Mouse (Mus musculus): ENCODE results near the gene Palld. TPM values are rescaled to one million over a fixed set of nuclear protein-coding genes. Genes with fewer than 3 reads are reported as not detected.

Palld gene
- polyA plus RNA-seq, 1 experiment from 2014 or later, result 17.3 TPM

- WGBS, result 87% methylated on average over 6 of the region's 6 CpGs
- Histone ChIP-seq H3K27ac (no peak overlapping the region), H3K27me3 (replicated peaks) (no peaks in the 10 kb centered on the region), H3K4me2 (no peak overlapping the region), H3K4me3 (no peak overlapping the region), H3K9ac (no peak overlapping the region), H3K9me3 (no peaks in the 10 kb centered on the region), H3K4me1 (no peaks in the 10 kb centered on the region), H3K36me3 (replicated peaks) (no peaks in the 10 kb centered on the region)
- ATAC-seq (replicated peaks), result no peak
Observed at GRCm38 (mm10) chr8:61732184-61732583, 170.3 kb downstream of the Palld start.

GRCm38 (mm10) chr8:61731306-61732088 is 171.0 kb downstream of the Palld start:
- 73% methylated on average over 5 of the region's 5 CpGs for WGBS
- Histone ChIP-seq H3K27me3 (replicated peaks) (no peaks in the 10 kb centered on the region), H3K9me3 (no peaks in the 10 kb centered on the region)

GRCm38 (mm10) chr8:61730669-61731068 is 171.8 kb downstream of the Palld start:
- H3K27me3 ChIP-seq (replicated peaks), result no peaks in the 10 kb centered on the region
- no peak for ATAC-seq (replicated peaks)
- H3K9ac ChIP-seq, result no peak overlapping the region
- no peak overlapping the region for H3K4me3 ChIP-seq
- no peaks in the 10 kb centered on the region for H3K4me1 ChIP-seq
- no peak overlapping the region for H3K4me2 ChIP-seq
- no peaks in the 10 kb centered on the region for H3K9me3 ChIP-seq
- H3K36me3 ChIP-seq (replicated peaks), result no peaks in the 10 kb centered on the region
- H3K27ac ChIP-seq, result no peak overlapping the region
- WGBS, result 84% methylated on average over 6 of the region's 6 CpGs

More at GRCm38 (mm10) chr8:61731306-61732088, 171.0 kb downstream of the Palld start:
- Histone ChIP-seq H3K27ac (no peak overlapping the region), H3K4me2 (no peak overlapping the region), H3K4me1 (no peaks in the 10 kb centered on the region), H3K9ac (no peak overlapping the region), H3K36me3 (replicated peaks) (no peaks in the 10 kb centered on the region), H3K4me3 (no peak overlapping the region)
- no peak for ATAC-seq (replicated peaks)

- Histone ChIP-seq H3K4me1 (no peaks in the 10 kb centered on the region), H3K27me3 (replicated peaks) (no peaks in the 10 kb centered on the region), H3K4me2 (no peak overlapping the region), H3K9me3 (no peaks in the 10 kb centered on the region), H3K27ac (no peak overlapping the region), H3K36me3 (replicated peaks) (no peaks in the 10 kb centered on the region), H3K4me3 (no peak overlapping the region), H3K9ac (no peak overlapping the region)
- ATAC-seq (replicated peaks), result no peak
- 92% methylated on average over 8 of the region's 8 CpGs for WGBS
Observed at GRCm38 (mm10) chr8:61725306-61726017, 177.0 kb downstream of the Palld start.

GRCm38 (mm10) chr8:61722226-61722625 is 180.3 kb downstream of the Palld start:
- no peak overlapping the region for H3K4me3 ChIP-seq
- no peaks in the 10 kb centered on the region for H3K36me3 ChIP-seq (replicated peaks)
- no peaks in the 10 kb centered on the region for H3K4me1 ChIP-seq
- ATAC-seq (replicated peaks), result no peak
- H3K4me2 ChIP-seq, result no peak overlapping the region
- H3K9me3 ChIP-seq, result no peaks in the 10 kb centered on the region
- 79% methylated on average over 9 of the region's 9 CpGs for WGBS
- H3K27ac ChIP-seq, result no peak overlapping the region
- no peak overlapping the region for H3K9ac ChIP-seq
- no peaks in the 10 kb centered on the region for H3K27me3 ChIP-seq (replicated peaks)

- H3K9me3 ChIP-seq, result no peaks in the 10 kb centered on the region
- H3K4me2 ChIP-seq, result no peak overlapping the region
- WGBS, result 56% methylated on average over 14 of the region's 14 CpGs
- H3K4me1 ChIP-seq, result no peaks in the 10 kb centered on the region
- H3K36me3 ChIP-seq (replicated peaks), result no peaks in the 10 kb centered on the region
- no peaks in the 10 kb centered on the region for H3K27me3 ChIP-seq (replicated peaks)
- no peak overlapping the region for H3K9ac ChIP-seq
- H3K27ac ChIP-seq, result no peak overlapping the region
- H3K4me3 ChIP-seq, result no peak overlapping the region
- no peak for ATAC-seq (replicated peaks)
Observed at GRCm38 (mm10) chr8:61715351-61716125, 187.0 kb downstream of the Palld start.

GRCm38 (mm10) chr8:61714293-61714831 is 188.1 kb downstream of the Palld start:
- Histone ChIP-seq H3K36me3 (replicated peaks) (no peaks in the 10 kb centered on the region), H3K9me3 (no peaks in the 10 kb centered on the region), H3K27me3 (replicated peaks) (no peaks in the 10 kb centered on the region), H3K4me1 (no peaks in the 10 kb centered on the region), H3K4me2 (no peak overlapping the region), H3K27ac (no peak overlapping the region), H3K4me3 (no peak overlapping the region), H3K9ac (no peak overlapping the region)
- 25% methylated on average over 6 of the region's 6 CpGs for WGBS
- no peak; the same call in 1 of the 2 replicates for ATAC-seq (replicated peaks)

GRCm38 (mm10) chr8:61713195-61713990 is 189.1 kb downstream of the Palld start:
- Histone ChIP-seq H3K36me3 (replicated peaks) (no peaks in the 10 kb centered on the region), H3K4me2 (no peak overlapping the region), H3K4me1 (no peaks in the 10 kb centered on the region), H3K27ac (no peak overlapping the region), H3K4me3 (no peak overlapping the region), H3K9me3 (no peaks in the 10 kb centered on the region), H3K27me3 (replicated peaks) (no peaks in the 10 kb centered on the region), H3K9ac (no peak overlapping the region)
- ATAC-seq (replicated peaks), result no peak
- WGBS, result 85% methylated on average over 16 of the region's 16 CpGs

GRCm38 (mm10) chr8:61712426-61712825 is 190.1 kb downstream of the Palld start:
- no peaks in the 10 kb centered on the region for H3K4me1 ChIP-seq
- H3K4me3 ChIP-seq, result no peak overlapping the region
- H3K9me3 ChIP-seq, result no peaks in the 10 kb centered on the region
- no peak overlapping the region for H3K27ac ChIP-seq
- H3K36me3 ChIP-seq (replicated peaks), result no peaks in the 10 kb centered on the region
- ATAC-seq (replicated peaks), result no peak
- no peaks in the 10 kb centered on the region for H3K27me3 ChIP-seq (replicated peaks)
- 87% methylated on average over 2 of the region's 2 CpGs for WGBS
- H3K4me2 ChIP-seq, result no peak overlapping the region
- H3K9ac ChIP-seq, result no peak overlapping the region

GRCm38 (mm10) chr8:61708586-61709305 is 193.7 kb downstream of the Palld start:
- peaks cover under 1% of the 10 kb centered on the region; the same call in 1 of the 2 replicates for H3K4me1 ChIP-seq
- no peaks in the 10 kb centered on the region for H3K27me3 ChIP-seq (replicated peaks)
- no peak overlapping the region for H3K9ac ChIP-seq
- peak; percentile 82 for ATAC-seq (replicated peaks)
- H3K4me3 ChIP-seq, result no peak overlapping the region
- H3K27ac ChIP-seq, result no peak overlapping the region
- H3K36me3 ChIP-seq (replicated peaks), result no peaks in the 10 kb centered on the region
- 54% methylated on average over 8 of the region's 8 CpGs for WGBS
- H3K4me2 ChIP-seq, result peak overlapping the region; percentile 9; the same call in 1 of the 2 replicates
- no peaks in the 10 kb centered on the region for H3K9me3 ChIP-seq

- Histone ChIP-seq H3K27me3 (replicated peaks) (no peaks in the 10 kb centered on the region), H3K4me3 (no peak overlapping the region), H3K4me1 (peaks cover 14% of the 10 kb centered on the region), H3K36me3 (replicated peaks) (no peaks in the 10 kb centered on the region), H3K9me3 (no peaks in the 10 kb centered on the region), H3K4me2 (no peak overlapping the region), H3K27ac (no peak overlapping the region), H3K9ac (no peak overlapping the region)
- ATAC-seq (replicated peaks), result no peak
- 85% methylated on average over 3 of the region's 3 CpGs for WGBS
Observed at GRCm38 (mm10) chr8:61705491-61705890, 197.0 kb downstream of the Palld start.
